Mouse (Mus musculus) midbrain, embryonic 15.5 days (tissue): ENCODE measurements at regions not wholly inside any gene's neighbourhood (a gene's known extent, or its start where the extent isn't known, plus 50 kb on each side); places are given as distances from the start of the nearest gene placed in this dataset.
"Not testable (repeated sequence)": the region's sequence is repeated elsewhere in the genome, so short reads cannot be mapped to it uniquely, and the experiment has no call there.

Experiments
- ATAC-seq: fragments of 200-750 bp; cut with Nextera tagmentation; replicated peaks from 2 replicates; pipeline ENCODE4 v1.8.0; 2017; ENCODE audit warnings: moderate TSS enrichment
- H3K27ac ChIP-seq: fragments of 300-500 bp; sonication (generic); 2 replicates; pipeline ENCODE4 v1.5.1; 2015; ENCODE audit warnings: mild to moderate bottlenecking, inconsistent platforms
- H3K27me3 ChIP-seq: fragments of 300-500 bp; sonication (generic); replicated peaks from 2 replicates; pipeline ENCODE4 v1.6.1; 2015; ENCODE audit warnings: inconsistent platforms
- H3K36me3 ChIP-seq: fragments of 300-500 bp; sonication (generic); replicated peaks from 2 replicates; pipeline ENCODE4 v1.6.1; 2015; ENCODE audit warnings: inconsistent platforms
- H3K4me1 ChIP-seq: fragments of 300-500 bp; sonication (generic); 2 replicates; pipeline ENCODE4 v1.6.1; 2015; ENCODE audit warnings: inconsistent platforms
- H3K4me2 ChIP-seq: fragments of 300-500 bp; sonication (generic); 2 replicates; pipeline ENCODE4 v1.6.1; 2015; ENCODE audit warnings: inconsistent platforms, mild to moderate bottlenecking, moderate library complexity
- H3K4me3 ChIP-seq: fragments of 300-500 bp; sonication (generic); 2 replicates; pipeline ENCODE4 v1.5.1; 2015; ENCODE audit warnings: mild to moderate bottlenecking, inconsistent platforms
- H3K9ac ChIP-seq: fragments of 300-500 bp; sonication (generic); 2 replicates; pipeline ENCODE4 v1.6.1; 2015; ENCODE audit warnings: mild to moderate bottlenecking, inconsistent platforms
- H3K9me3 ChIP-seq: fragments of 300-500 bp; sonication (generic); 2 replicates; pipeline ENCODE4 v1.6.1; 2016; ENCODE audit warnings: inconsistent platforms
- WGBS: fragments of 180-500 bp; shearing (Covaris S2); methylation state at CpG from one replicate; pipeline ENCODE4 v1.1.7; 2015; ENCODE audit warnings: mixed read lengths; 5-methylcytosine and 5-hydroxymethylcytosine counted together

DNA sequence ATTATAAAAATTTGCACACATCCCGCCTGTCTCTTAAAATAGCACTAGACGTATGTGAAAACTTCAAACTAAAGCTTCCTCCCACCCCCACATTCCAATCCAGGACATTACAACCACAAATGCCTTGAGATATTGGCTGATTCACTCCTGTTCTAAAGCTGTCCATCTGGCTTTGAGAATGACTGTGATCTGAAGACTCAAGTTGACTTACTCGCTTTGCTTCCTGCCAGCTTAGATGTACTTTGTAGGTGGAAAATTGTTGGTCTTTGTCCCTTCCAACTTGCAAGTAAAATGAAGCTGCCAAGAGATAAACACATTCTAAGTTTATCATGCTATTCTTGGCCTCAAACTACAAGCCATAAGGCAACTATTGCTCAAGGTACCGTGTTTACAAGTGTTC is 779.7 kb downstream of the Cetn3 start:
- WGBS: 94% methylated on average over 4 of the region's 4 CpGs
- no peaks in the 10 kb centered on the region for H3K36me3 ChIP-seq
- no peak overlapping the region for H3K27ac ChIP-seq
- no peaks in the 10 kb centered on the region for H3K9me3 ChIP-seq
- no peaks in the 10 kb centered on the region for H3K27me3 ChIP-seq
- H3K4me3 ChIP-seq: no peak overlapping the region
- H3K4me1 ChIP-seq: no peaks in the 10 kb centered on the region
- no peak overlapping the region for H3K9ac ChIP-seq
- ATAC-seq: no peak
- H3K4me2 ChIP-seq: no peak overlapping the region

DNA sequence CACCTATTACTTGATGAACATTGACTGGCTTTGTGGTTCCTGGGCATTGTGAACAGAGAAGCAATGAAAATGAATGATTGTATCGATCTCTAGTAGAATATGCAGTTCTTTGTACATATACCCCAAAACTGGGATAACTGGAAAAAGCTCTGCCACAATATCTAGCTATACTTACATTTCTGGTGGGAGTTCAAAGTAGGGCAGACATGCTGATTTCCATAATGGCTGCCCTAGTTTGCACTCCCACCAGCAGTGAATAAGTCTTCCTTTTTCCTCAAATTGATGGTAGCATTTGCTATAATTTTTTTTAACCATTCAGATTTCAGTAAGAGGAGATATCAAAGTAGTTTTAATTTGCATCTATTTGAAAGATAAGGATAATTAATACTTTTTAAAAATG is 788.0 kb downstream of the Cetn3 start:
- no peak for ATAC-seq
- WGBS: 96% methylated on average over 1 of the region's 1 CpGs
- no peak overlapping the region for H3K27ac ChIP-seq
- no peaks in the 10 kb centered on the region for H3K4me1 ChIP-seq
- H3K4me3 ChIP-seq: no peak overlapping the region
- H3K9ac ChIP-seq: no peak overlapping the region
- no peaks in the 10 kb centered on the region for H3K9me3 ChIP-seq
- no peaks in the 10 kb centered on the region for H3K36me3 ChIP-seq
- H3K27me3 ChIP-seq: no peaks in the 10 kb centered on the region
- H3K4me2 ChIP-seq: no peak overlapping the region

DNA sequence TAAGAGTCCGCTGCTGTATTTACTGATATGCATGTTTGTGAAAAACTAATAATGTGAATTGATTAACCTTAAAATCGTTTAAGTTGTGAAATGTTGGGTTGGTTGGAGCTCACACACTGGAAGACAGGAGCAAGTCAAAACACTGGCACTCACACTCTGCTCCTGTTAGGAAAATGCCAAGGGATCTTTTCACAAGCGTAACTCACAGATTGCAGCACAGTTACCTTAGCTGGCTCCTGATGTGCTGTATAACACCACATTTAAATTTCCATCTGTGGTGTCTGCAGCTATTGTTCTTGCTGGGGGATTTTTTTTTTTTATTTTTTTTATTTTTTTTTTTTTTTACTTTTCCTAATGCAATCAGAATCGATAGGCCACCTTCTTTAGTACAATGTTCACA is 795.1 kb downstream of the Cetn3 start:
- Histone ChIP-seq H3K27ac (no peak overlapping the region), H3K4me2 (no peak overlapping the region), H3K36me3 (no peaks in the 10 kb centered on the region), H3K4me1 (no peaks in the 10 kb centered on the region), H3K9me3 (no peaks in the 10 kb centered on the region), H3K4me3 (no peak overlapping the region), H3K9ac (no peak overlapping the region), H3K27me3 (no peaks in the 10 kb centered on the region)
- WGBS: 86% methylated on average over 4 of the region's 4 CpGs
- no peak for ATAC-seq

DNA sequence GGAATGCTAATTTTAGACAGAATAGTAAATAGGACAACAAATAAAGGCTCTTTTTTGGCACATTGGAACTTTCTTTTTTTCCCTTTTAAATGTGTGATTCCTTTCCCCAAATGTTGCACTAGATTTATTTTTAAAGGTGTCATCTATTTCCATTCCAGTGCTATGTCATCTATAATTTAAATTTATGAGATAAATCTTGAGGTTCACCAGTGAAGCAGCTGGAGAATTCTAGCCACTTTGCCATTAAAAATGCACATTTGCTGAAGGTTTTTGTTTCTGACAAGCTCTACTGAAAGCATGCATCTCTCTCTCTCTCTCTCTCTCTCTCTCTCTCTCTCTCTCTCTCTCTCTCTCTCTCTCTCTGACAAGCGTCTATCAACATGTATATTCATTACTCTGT is 803.5 kb downstream of the Cetn3 start:
- no peak for ATAC-seq
- no peaks in the 10 kb centered on the region for H3K4me1 ChIP-seq
- 50% methylated on average over 1 of the region's 1 CpGs for WGBS

DNA sequence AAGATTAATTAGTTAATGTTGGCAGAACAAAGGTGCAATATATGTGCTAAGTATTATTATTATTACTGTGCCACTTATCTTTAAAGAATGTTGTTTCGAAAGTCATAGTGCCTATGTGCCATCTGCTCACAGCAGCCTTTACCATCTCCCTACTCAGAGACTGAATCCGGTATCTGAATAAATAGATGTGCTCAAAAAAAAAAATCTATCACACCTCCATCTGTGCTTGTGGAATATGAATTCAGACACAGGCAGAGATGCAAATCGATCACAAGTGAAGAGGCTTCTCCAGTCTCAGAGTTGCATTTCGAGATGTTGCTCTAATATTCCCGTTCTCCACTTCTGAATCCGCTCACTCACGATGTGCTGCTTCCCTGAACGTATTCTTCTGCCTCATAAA is 811.0 kb downstream of the Cetn3 start:
- ATAC-seq: no peak
- no peaks in the 10 kb centered on the region for H3K27me3 ChIP-seq
- 86% methylated on average over 8 of the region's 8 CpGs for WGBS
- H3K4me1 ChIP-seq: no peaks in the 10 kb centered on the region
- no peaks in the 10 kb centered on the region for H3K36me3 ChIP-seq
- H3K27ac ChIP-seq: no peak overlapping the region
- H3K9me3 ChIP-seq: no peaks in the 10 kb centered on the region
- no peak overlapping the region for H3K4me2 ChIP-seq
- no peak overlapping the region for H3K4me3 ChIP-seq
- H3K9ac ChIP-seq: no peak overlapping the region

More for the DNA sequence above, 803.5 kb downstream of the Cetn3 start:
- no peak overlapping the region for H3K4me2 ChIP-seq
- H3K27me3 ChIP-seq: no peaks in the 10 kb centered on the region
- 0 out of 2 replicates have a peak, but pooled peaks cover 3% of the 10 kb centered on the region for H3K9me3 ChIP-seq
- no peaks in the 10 kb centered on the region for H3K36me3 ChIP-seq
- H3K27ac ChIP-seq: no peak overlapping the region
- H3K9ac ChIP-seq: no peak overlapping the region
- H3K4me3 ChIP-seq: no peak overlapping the region

DNA sequence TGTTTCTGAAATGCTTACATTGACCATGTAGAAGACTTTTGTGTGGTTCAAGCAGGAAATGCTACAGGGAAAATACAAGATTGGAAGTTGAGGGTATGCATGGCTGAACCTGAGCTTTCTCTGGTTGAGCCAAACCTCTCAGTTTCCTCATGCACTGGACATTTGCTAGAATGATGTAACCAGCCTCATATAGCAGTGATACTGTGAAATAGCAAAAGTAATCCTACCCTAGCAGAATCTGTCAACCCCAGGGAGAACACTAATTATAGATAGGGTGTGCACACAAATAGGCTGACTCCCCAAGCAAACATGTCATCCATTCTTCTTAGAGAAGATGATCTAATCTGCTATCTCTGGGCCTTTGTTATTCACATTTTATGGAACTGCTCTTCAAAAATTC is 812.7 kb downstream of the Cetn3 start:
- no peaks in the 10 kb centered on the region for H3K9me3 ChIP-seq
- ATAC-seq: no peak
- H3K27me3 ChIP-seq: no peaks in the 10 kb centered on the region
- H3K27ac ChIP-seq: no peak overlapping the region
- H3K36me3 ChIP-seq: no peaks in the 10 kb centered on the region
- H3K4me2 ChIP-seq: no peak overlapping the region
- H3K9ac ChIP-seq: no peak overlapping the region
- H3K4me3 ChIP-seq: no peak overlapping the region
- H3K4me1 ChIP-seq: no peaks in the 10 kb centered on the region

DNA sequence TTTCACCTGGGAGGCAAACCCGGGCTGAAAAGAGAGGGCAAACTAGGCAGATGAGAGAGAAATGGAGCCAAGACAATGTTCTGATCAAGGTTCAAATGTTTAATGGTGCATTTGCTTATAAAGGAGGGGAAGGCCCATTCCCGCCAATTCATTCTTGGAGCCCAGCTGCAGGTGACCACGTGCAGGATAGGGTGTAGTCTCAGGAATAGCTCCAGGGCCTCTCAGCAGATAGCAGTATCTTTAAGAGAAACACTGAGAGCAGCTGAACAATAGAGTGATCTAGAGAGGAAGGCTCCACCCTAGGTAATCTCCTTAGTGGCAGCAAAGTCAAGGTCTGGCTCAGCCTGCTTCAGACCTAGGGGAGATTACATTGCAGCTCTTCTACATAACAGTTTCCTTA is 823.0 kb downstream of the Cetn3 start:
- 72% methylated on average over 3 of the region's 3 CpGs for WGBS
- H3K27me3 ChIP-seq, ATAC-seq: not testable (repeated sequence)

DNA sequence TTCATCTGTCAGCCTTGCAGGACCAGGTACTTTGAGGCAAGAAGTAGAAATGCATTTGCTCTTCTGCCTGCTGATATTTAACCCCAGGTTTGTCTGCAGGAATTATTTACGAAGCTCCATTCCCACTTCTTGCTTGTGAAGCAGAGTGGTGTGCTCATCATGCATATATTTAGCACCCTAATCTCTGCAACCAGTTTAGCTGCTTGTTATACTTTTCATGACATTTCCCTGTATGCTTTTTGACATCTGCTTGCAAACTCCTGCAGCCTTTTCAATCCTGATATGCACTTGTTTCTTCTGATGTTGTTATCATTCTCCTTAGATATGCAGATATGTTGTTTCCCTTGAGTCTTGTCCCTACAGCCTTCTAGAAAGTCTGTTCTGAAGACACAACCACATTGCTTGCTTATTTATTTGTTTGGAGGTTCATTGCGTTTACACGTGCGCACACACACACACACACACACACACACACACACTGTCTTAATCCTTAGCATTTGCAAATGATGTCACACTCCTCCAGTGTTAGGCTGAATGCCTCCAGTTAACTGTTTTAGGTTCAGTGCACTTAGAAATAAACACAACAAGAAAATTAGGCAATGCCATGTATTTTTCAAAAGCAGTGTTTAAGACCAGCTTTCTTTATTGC is 836.3 kb downstream of the Cetn3 start:
- Histone ChIP-seq H3K36me3 (no peaks in the 10 kb centered on the region), H3K9me3 (no peaks in the 10 kb centered on the region; the same call in 1 of the 2 replicates), H3K4me2 (no peak overlapping the region), H3K27ac (0 out of 2 replicates have a peak overlapping the region, but pooled peaks have one; percentile 38), H3K4me3 (no peak overlapping the region), H3K27me3 (no peaks in the 10 kb centered on the region), H3K9ac (no peak overlapping the region), H3K4me1 (peaks cover 12% of the 10 kb centered on the region; the same call in 1 of the 2 replicates)
- ATAC-seq: peak; percentile 73
- 47% methylated on average over 4 of the region's 4 CpGs for WGBS

More for the DNA sequence above, 823.0 kb downstream of the Cetn3 start:
- H3K27ac ChIP-seq, H3K4me1 ChIP-seq, H3K9me3 ChIP-seq, H3K9ac ChIP-seq, H3K4me3 ChIP-seq, H3K4me2 ChIP-seq, H3K36me3 ChIP-seq: not testable (repeated sequence)

DNA sequence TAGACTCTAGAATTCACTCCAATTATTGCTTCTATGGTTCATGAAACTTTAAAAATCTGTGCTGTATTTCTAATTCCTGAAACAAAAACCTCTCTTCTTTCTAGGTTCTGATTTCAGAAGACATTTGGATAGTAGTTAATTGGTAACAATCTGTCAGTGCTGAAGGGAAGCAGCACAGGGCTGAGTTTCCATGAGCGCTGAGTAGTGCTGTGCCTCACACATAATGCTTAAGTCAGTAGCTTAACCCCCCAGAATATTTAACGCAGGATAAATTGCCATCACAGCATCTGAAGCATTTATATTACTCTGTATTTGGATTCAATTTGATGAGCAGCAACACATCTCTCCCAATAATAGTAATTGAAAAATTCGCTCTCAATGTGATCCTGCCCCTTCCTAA is 837.2 kb downstream of the Cetn3 start:
- peaks cover 12% of the 10 kb centered on the region; the same call in 1 of the 2 replicates for H3K4me1 ChIP-seq
- H3K9ac ChIP-seq: no peak overlapping the region
- no peak overlapping the region for H3K4me3 ChIP-seq
- no peak overlapping the region for H3K4me2 ChIP-seq
- WGBS: 48% methylated on average over 3 of the region's 3 CpGs
- no peaks in the 10 kb centered on the region for H3K36me3 ChIP-seq
- H3K27ac ChIP-seq: peak overlapping the region; percentile 52
- ATAC-seq: peak; percentile 48; the same call in 1 of the 2 replicates
- H3K27me3 ChIP-seq: no peaks in the 10 kb centered on the region
- no peaks in the 10 kb centered on the region; the same call in 1 of the 2 replicates for H3K9me3 ChIP-seq

DNA sequence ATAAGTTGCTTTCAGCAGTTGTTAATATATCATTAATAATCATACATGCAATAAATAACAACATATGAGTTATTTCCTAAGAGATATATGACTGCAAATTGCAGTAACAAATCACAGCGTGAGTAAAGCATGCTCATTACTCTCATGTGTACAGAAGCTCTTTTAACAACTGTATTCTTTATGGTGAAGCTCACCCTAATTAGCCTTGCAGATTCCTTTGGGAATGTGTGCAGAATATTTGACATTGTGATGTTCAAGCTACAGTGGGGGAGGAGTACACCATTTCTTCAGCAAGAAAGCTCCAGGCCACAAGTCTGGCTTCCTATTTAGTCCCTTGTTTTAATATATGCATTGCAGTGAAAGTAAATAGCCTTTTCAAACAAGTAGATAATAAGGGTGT is 837.9 kb downstream of the Cetn3 start:
- H3K4me2 ChIP-seq: no peak overlapping the region
- no peak overlapping the region for H3K9ac ChIP-seq
- H3K4me1 ChIP-seq: peaks cover 12% of the 10 kb centered on the region; the same call in 1 of the 2 replicates
- H3K36me3 ChIP-seq: no peaks in the 10 kb centered on the region
- H3K9me3 ChIP-seq: no peaks in the 10 kb centered on the region; the same call in 1 of the 2 replicates
- peak; percentile 82 for ATAC-seq
- 21% methylated on average over 1 of the region's 1 CpGs for WGBS
- no peak overlapping the region for H3K4me3 ChIP-seq
- H3K27ac ChIP-seq: no peak overlapping the region
- no peaks in the 10 kb centered on the region for H3K27me3 ChIP-seq

DNA sequence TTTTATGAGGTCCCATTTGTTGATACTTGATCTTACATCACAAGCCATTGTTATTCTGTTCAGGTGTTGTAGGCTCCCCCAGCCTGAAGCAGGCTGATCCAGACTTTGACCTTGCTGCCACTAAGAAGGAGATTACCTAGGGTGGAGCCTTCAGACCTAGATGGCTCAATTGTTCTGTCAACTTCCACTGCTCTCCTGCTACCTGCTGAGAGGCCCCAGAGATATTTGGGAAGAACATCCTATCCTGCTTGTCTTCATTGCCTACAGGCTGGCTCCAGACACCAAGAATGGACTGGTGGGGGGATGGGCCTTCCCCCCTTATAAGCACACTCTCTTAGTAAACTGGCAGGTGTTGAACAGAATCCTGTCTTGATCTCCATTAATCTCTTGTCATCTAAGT is 845.9 kb downstream of the Cetn3 start:
- H3K27me3 ChIP-seq, H3K4me3 ChIP-seq, H3K36me3 ChIP-seq, H3K27ac ChIP-seq, H3K9ac ChIP-seq, H3K9me3 ChIP-seq, ATAC-seq, H3K4me2 ChIP-seq, H3K4me1 ChIP-seq: not testable (repeated sequence)
